Mouse (Mus musculus) stomach, embryonic 15.5 days (tissue): ENCODE measurements at regions not wholly inside any gene's neighbourhood (a gene's known extent, or its start where the extent isn't known, plus 50 kb on each side); places are given as distances from the start of the nearest gene placed in this dataset.

ENCODE experiments used
- ATAC-seq: fragments of 200-750 bp; cut with Nextera tagmentation; 2 replicates; pipeline ENCODE4 v1.8.0; 2017; ENCODE audit warnings: low read depth, moderate number of reproducible peaks, moderate TSS enrichment; ENCODE audit not compliant: insufficient read depth, low FRiP score
- H3K27ac ChIP-seq: fragments of 300-500 bp; sonication (generic); 2 replicates; pipeline ENCODE4 v1.5.1; 2015; ENCODE audit warnings: mild to moderate bottlenecking, inconsistent platforms
- H3K27me3 ChIP-seq: fragments of 300-500 bp; sonication (generic); replicated peaks from 2 replicates; pipeline ENCODE4 v1.6.1; 2015; ENCODE audit warnings: inconsistent platforms
- H3K36me3 ChIP-seq: fragments of 300-500 bp; sonication (generic); 2 replicates; pipeline ENCODE4 v1.6.1; 2015; ENCODE audit warnings: inconsistent platforms
- H3K4me1 ChIP-seq: fragments of 300-500 bp; sonication (generic); 2 replicates; pipeline ENCODE4 v1.6.1; 2015; ENCODE audit warnings: inconsistent platforms
- H3K4me2 ChIP-seq: fragments of 300-500 bp; sonication (generic); 2 replicates; pipeline ENCODE4 v1.6.1; 2015; ENCODE audit warnings: mild to moderate bottlenecking, inconsistent platforms
- H3K4me3 ChIP-seq: fragments of 300-500 bp; sonication (generic); replicated peaks from 2 replicates; pipeline ENCODE4 v1.5.1; 2015; ENCODE audit warnings: inconsistent platforms
- H3K9ac ChIP-seq: fragments of 300-500 bp; sonication (generic); 2 replicates; pipeline ENCODE4 v1.6.1; 2015; ENCODE audit warnings: inconsistent platforms
- H3K9me3 ChIP-seq: fragments of 300-500 bp; sonication (generic); 2 replicates; pipeline ENCODE4 v1.6.1; 2016; ENCODE audit warnings: inconsistent platforms
- WGBS: fragments of 180-500 bp; shearing (Covaris S2); methylation state at CpG from one replicate; pipeline ENCODE4 v1.1.7; 2015; 5-methylcytosine and 5-hydroxymethylcytosine counted together

DNA sequence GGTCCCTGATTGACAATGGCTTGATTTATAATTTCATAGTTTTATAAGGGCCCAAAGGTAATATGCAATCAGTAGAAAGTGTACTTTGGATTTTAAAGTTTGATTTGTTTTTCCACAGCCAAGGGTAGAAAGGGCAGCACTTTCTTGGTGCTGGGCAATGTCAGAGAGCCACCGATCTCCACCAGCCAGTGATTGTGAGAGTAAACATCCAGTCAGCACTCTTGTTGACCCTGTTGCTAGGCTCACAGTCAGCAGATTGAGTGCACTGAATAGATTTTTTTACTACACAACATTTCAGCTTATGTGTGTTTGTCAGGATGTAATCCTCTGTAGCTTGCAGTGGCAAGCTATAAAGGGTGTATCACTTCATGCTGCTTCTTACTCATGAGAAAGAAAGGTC is 176.3 kb downstream of the Ptger3 start:
- Histone ChIP-seq H3K4me3 (no peak overlapping the region), H3K4me2 (no peak overlapping the region), H3K9me3 (no peaks in the 10 kb centered on the region), H3K36me3 (no peaks in the 10 kb centered on the region), H3K27me3 (no peaks in the 10 kb centered on the region), H3K27ac (no peak overlapping the region), H3K9ac (no peak overlapping the region), H3K4me1 (no peaks in the 10 kb centered on the region)
- 43% methylated on average over 1 of the region's 1 CpGs for WGBS
- peak; percentile 81 for ATAC-seq

DNA sequence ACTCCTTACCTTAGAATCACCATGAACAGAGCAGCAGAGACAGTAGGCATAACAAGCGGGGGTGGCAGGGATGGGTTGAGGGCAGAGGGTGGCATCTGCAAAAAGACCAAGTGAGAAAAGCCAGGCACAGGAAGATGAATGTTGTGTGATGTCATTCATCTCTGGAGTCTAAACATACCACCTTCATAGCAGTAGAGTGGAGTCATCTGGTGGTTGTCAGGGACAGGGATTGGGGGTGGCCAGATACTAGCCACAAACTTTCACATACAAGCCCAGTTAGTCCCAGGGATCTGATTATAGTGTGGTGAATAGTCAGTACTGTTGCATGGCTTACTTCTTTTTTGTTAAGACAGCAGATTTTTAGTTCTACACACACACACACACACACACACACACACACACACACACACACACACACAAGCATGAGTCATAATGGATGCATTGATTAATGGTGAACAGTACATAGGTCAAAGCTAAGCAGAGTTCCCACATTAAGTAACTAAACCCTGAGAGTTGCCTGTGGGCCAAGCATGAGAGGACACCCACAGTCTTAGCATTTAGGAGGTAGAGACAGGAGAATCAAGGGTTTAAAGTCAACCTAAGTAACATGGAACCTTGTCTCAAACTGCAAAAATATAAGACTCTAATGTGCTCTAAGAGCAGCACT is 173.1 kb downstream of the Ptger3 start:
- Histone ChIP-seq H3K4me2 (no peak overlapping the region), H3K27me3 (no peaks in the 10 kb centered on the region), H3K4me1 (no peaks in the 10 kb centered on the region), H3K4me3 (no peak overlapping the region), H3K36me3 (no peaks in the 10 kb centered on the region), H3K27ac (no peak overlapping the region), H3K9me3 (no peaks in the 10 kb centered on the region), H3K9ac (no peak overlapping the region)
- 36% methylated on average over 1 of the region's 1 CpGs for WGBS
- ATAC-seq: no peak

DNA sequence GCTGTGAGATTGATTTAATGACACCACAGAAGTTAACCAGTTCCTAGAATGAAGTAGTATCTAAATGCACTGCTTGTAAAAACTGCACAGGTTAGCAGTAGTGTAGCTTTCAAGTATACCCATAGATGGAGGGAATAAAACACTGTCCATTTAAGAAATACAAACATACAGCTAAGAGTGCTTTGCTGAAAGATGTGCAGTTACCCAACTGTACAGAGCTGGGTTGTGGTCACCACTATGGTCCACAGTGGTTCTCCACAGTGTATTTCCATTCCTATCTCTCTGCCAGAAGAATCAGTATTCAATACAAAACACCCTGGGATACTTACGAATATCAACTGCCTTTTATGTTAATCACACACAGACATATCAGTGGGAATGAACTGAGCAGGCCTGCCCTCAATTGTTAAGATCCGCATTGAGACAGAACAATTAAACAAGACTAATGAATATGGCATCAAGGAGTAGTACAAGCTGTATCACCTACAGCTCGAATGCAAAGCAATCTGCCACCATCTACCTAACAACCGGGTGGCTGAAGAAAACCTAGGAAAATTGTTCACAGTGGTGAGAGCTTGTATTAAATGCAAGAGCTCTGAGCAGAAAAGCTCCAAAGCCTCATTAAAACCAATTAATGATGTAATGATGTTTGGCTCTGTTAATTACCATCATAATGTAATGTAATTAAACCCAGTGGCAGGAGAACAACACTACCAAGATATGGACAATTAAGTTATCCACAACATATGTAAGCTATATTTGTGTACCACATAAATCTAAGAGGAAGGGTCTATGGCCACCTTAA is 165.6 kb downstream of the Ptger3 start:
- H3K27me3 ChIP-seq: no peaks in the 10 kb centered on the region
- H3K4me2 ChIP-seq: no peak overlapping the region
- H3K36me3 ChIP-seq: no peaks in the 10 kb centered on the region
- H3K9me3 ChIP-seq: no peaks in the 10 kb centered on the region
- no peak overlapping the region for H3K9ac ChIP-seq
- ATAC-seq: no peak
- no peaks in the 10 kb centered on the region for H3K4me1 ChIP-seq
- H3K27ac ChIP-seq: no peak overlapping the region
- WGBS: 76% methylated on average over 4 of the region's 4 CpGs
- H3K4me3 ChIP-seq: no peak overlapping the region

DNA sequence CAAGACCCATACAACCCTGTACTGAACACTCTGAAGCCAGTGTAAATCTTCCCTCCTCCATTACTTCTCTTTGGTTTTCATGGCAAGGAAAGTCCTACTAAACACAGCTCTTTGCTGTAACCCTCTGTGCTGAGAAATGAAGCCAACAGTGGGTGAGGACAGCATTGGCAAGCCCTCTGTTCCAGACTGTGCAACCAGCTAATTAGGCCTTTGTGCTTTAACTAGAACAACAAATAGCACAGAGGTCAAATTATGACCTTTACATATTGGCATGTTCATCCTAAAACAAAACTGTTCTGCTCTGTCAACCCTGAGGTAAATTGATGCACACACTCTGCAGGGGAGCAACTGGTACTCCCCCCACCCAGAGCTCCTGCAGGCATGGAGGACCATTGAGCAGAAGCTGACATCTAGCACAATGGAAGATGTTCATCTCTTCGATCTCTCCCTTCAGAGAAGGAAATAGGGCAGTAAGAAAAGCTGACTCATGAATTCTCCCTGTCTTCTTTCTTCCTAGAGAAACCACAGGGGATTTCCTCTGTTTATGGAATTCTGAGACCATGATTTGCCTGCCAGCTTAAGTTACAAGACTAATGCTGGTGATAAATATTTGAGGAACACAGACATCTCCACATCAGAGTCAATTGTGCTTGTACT is 163.1 kb downstream of the Ptger3 start:
- Histone ChIP-seq H3K4me1 (no peaks in the 10 kb centered on the region), H3K9me3 (no peaks in the 10 kb centered on the region), H3K27ac (no peak overlapping the region), H3K9ac (no peak overlapping the region), H3K36me3 (no peaks in the 10 kb centered on the region), H3K4me2 (no peak overlapping the region), H3K27me3 (no peaks in the 10 kb centered on the region), H3K4me3 (no peak overlapping the region)
- no peak for ATAC-seq
- 48% methylated on average over 1 of the region's 1 CpGs for WGBS

DNA sequence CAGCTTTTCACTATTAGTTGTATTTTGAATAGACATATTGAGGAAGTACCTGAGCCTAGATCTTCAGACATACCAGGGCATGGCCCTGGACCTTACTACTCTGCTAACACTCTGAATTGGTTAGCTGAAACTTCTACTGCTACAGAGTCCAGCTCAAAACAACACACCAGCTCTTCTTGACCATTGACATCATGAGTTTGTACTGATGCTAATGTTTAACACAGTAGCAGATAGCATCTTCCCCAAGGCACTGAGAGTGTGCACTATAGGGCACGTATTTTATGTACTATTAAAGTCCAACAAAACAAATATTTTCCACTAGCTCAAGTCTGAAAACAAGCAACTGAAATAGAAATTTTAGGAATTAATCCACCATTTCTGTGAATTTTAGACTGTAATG is 157.8 kb downstream of the Ptger3 start:
- Histone ChIP-seq H3K27me3 (no peaks in the 10 kb centered on the region), H3K4me2 (no peak overlapping the region), H3K27ac (no peak overlapping the region), H3K4me3 (no peak overlapping the region), H3K9ac (no peak overlapping the region), H3K4me1 (no peaks in the 10 kb centered on the region), H3K9me3 (no peaks in the 10 kb centered on the region), H3K36me3 (no peaks in the 10 kb centered on the region)
- WGBS: 59% methylated on average over 1 of the region's 1 CpGs
- ATAC-seq: no peak

DNA sequence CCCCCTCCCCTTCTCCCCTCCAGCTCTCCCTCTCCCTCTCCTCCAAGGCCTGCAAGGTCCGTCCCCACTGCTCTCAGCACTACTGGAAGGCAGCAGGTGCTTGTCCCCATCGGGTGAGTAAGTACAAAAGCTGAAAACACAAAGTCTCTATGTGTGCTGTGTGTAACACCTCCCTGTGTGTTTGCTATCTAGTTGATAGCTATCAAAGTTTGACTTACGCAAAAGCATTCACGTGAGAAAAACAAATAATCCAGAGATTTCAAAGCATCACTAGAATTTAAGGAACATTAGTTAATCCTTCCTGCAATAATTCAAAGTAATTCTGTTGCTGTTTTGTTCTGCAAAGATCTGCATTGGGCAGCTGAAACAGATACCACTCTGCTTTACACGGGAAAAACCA is 156.5 kb downstream of the Ptger3 start:
- no peak for ATAC-seq
- Histone ChIP-seq H3K4me2 (no peak overlapping the region), H3K27ac (no peak overlapping the region), H3K9ac (no peak overlapping the region), H3K36me3 (no peaks in the 10 kb centered on the region), H3K4me1 (no peaks in the 10 kb centered on the region), H3K9me3 (no peaks in the 10 kb centered on the region), H3K27me3 (no peaks in the 10 kb centered on the region), H3K4me3 (no peak overlapping the region)
- WGBS: 55% methylated on average over 5 of the region's 5 CpGs

DNA sequence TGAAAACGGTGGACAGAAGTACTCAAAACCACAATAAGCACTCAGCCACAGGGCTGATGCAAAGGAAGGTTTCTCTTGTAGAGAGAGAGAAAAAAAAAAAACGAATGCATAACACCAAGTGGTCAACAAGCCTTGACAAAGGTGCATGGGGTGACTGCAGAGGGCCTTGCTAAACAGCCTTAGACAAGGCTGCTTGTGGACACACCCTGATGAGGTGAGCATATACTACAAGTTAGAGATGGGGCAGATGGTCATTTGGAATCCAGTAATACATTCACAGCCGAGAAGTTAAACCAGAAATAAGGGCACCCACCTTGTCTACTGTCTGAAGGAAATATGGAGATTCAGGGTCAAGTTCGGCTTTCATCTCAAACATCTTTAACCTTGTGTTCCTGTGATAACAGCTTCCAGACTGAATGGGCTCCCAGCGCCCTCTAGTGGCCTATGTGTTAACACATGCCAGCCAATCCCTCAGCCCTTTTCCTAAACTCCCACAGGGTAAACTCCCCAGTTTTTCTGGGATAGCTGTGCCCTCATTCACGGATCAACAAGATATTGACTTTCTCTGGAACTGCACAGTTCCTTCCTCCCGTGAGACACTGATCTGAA is 150.7 kb downstream of the Ptger3 start:
- Histone ChIP-seq H3K4me2 (no peak overlapping the region), H3K4me1 (no peaks in the 10 kb centered on the region), H3K27me3 (no peaks in the 10 kb centered on the region), H3K4me3 (no peak overlapping the region), H3K9me3 (no peaks in the 10 kb centered on the region), H3K36me3 (no peaks in the 10 kb centered on the region), H3K27ac (no peak overlapping the region), H3K9ac (no peak overlapping the region)
- 17% methylated on average over 7 of the region's 7 CpGs for WGBS
- peak; percentile 35; the same call in 1 of the 2 replicates for ATAC-seq

DNA sequence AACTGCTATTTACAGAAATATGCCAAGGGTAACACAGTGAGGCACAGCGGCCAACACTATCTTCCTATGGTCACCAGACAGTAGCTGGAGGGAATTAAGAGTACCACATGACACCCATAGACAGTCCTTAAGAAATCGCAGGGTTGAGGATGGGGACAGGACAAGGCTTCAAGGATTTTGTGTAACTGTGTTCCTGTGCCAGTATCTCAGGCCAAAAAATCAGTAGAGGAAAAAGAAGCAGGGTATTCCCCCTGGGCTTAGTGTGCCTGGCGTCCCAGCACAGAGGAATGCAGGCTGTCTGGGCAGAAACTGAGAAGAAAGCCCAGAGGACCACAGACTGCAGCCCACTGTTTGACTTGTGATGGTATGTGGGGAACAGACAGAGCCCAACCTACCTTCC is 147.3 kb downstream of the Ptger3 start:
- 75% methylated on average over 3 of the region's 3 CpGs for WGBS
- Histone ChIP-seq H3K36me3 (no peaks in the 10 kb centered on the region), H3K4me2 (no peak overlapping the region), H3K4me3 (no peak overlapping the region), H3K27ac (no peak overlapping the region), H3K27me3 (no peaks in the 10 kb centered on the region), H3K9me3 (no peaks in the 10 kb centered on the region), H3K4me1 (no peaks in the 10 kb centered on the region), H3K9ac (no peak overlapping the region)
- no peak for ATAC-seq

DNA sequence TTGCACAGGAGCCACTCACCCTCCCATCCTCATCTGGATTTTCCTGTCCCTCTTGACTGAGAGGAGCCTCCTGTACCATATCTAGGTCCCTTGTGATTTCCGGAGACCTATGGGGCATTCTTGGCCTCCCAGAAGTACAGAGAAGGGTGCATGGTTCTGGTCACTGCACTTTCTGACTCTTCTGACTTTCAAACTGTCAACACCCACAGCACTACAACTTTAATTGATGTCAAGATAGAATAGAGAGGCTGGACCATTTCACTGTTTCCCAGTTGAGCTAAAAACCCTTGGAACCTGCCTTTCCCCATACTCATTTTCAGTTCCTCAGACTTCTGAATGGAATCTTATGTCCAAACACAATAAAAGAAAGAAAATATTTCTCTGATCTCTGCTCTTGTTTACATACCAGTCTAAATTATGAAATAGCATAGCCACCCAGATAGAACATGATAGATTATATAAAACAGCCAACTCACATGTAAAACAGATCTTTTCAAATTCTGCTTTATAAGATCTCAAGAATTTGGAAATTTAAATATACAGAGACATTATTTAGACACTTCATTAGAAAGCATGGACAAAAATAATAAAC is 144.2 kb downstream of the Ptger3 start:
- no peak for ATAC-seq
- H3K4me3 ChIP-seq: no peak overlapping the region
- H3K36me3 ChIP-seq: no peaks in the 10 kb centered on the region
- H3K9ac ChIP-seq: no peak overlapping the region
- no peaks in the 10 kb centered on the region for H3K9me3 ChIP-seq
- H3K27me3 ChIP-seq: no peaks in the 10 kb centered on the region
- H3K4me2 ChIP-seq: no peak overlapping the region
- no peak overlapping the region for H3K27ac ChIP-seq
- 86% methylated on average over 1 of the region's 1 CpGs for WGBS
- no peaks in the 10 kb centered on the region for H3K4me1 ChIP-seq

DNA sequence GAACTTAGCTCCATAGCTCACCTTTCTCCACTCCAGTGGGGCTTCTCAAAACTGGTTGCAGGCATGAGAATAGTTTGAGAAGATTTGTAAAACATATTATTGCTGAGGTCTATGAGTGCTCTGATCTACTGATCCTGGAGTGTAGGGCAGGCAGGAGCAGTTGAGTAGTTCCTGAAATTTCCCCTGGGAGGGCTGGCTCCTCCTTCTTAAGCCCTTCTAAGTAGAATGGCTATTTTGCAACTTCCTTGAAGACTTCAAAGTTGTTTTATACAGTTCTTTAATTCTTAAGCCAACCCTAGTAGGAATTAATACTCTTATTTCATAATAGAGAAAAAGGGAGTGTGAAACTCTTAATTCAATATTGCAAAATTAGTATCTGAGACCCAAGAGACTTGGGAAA is 133.3 kb downstream of the Ptger3 start:
- Histone ChIP-seq H3K27me3 (no peaks in the 10 kb centered on the region), H3K4me2 (no peak overlapping the region), H3K36me3 (no peaks in the 10 kb centered on the region), H3K4me3 (no peak overlapping the region), H3K9me3 (no peaks in the 10 kb centered on the region), H3K9ac (no peak overlapping the region), H3K4me1 (no peaks in the 10 kb centered on the region), H3K27ac (no peak overlapping the region)
- no peak for ATAC-seq

DNA sequence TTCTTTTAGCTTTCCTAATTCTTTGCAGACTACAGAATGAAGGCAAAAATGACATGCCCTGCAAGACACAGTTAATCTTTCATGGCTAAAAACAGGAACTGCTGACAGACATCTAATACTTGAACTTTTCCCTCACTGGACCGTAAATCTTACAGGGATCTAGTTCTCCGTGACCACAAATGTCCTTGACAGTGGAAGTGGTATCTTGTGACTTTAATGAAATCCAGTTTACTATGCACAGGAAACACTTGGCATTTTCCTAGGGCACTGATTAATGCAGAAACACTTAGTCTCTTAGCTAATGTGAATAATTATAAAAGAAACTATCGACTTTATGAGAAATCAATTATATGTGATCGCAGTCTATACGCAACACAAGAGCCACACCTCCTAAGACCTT is 131.8 kb downstream of the Ptger3 start:
- no peaks in the 10 kb centered on the region for H3K4me1 ChIP-seq
- no peak for ATAC-seq
- 73% methylated on average over 5 of the region's 5 CpGs for WGBS
- H3K4me2 ChIP-seq: no peak overlapping the region
- H3K27me3 ChIP-seq: no peaks in the 10 kb centered on the region
- no peaks in the 10 kb centered on the region for H3K9me3 ChIP-seq
- H3K4me3 ChIP-seq: no peak overlapping the region
- no peak overlapping the region for H3K27ac ChIP-seq
- no peaks in the 10 kb centered on the region for H3K36me3 ChIP-seq
- H3K9ac ChIP-seq: no peak overlapping the region
